Mouse (Mus musculus) R1 (cell line): ENCODE data around the gene Drd4.

ENCODE experiments used
- DNase-seq: peaks from one replicate; pipeline ENCODE4 v3.0.0-alpha.2; 2018; ENCODE audit warnings: low read depth, low spot score

The Drd4 gene

GRCm38 (mm10) chr7:141335044-141335579 lies 43.3 kb downstream of the Drd4 start:
- DNase-seq = no peak

GRCm38 (mm10) chr7:141335682-141336081 lies 43.9 kb downstream of the Drd4 start:
- DNase-seq = no peak

GRCm38 (mm10) chr7:141336296-141336695 lies 44.5 kb downstream of the Drd4 start:
- no peak for DNase-seq

- no peak for DNase-seq
Observed at GRCm38 (mm10) chr7:141337716-141338416, 46.1 kb downstream of the Drd4 start.

- DNase-seq = peak; percentile 43
Observed at GRCm38 (mm10) chr7:141338576-141339131, 46.8 kb downstream of the Drd4 start, which contains the start of gene Eps8l2. TSS of gene Eps8l2 (plus strand) at chr7:141338880.

- DNase-seq = peak; percentile 51
Observed at GRCm38 (mm10) chr7:141339215-141339920, 47.6 kb downstream of the Drd4 start.

- peak; percentile 60 for DNase-seq
Observed at GRCm38 (mm10) chr7:141340023-141340422, 48.2 kb downstream of the Drd4 start.

- DNase-seq = peak; percentile 73
Observed at GRCm38 (mm10) chr7:141340476-141340875, 48.7 kb downstream of the Drd4 start.

- DNase-seq = no peak
Observed at GRCm38 (mm10) chr7:141341689-141342226, 50.0 kb downstream of the Drd4 start.

GRCm38 (mm10) chr7:141343230-141343629 lies 51.4 kb downstream of the Drd4 start:
- DNase-seq = no peak

- DNase-seq = no peak
Observed at GRCm38 (mm10) chr7:141343696-141344095, 51.9 kb downstream of the Drd4 start.

GRCm38 (mm10) chr7:141344787-141345186 lies 53.0 kb downstream of the Drd4 start:
- no peak for DNase-seq
